Mouse (Mus musculus): ENCODE measurements around the gene Gm853. TPM values are rescaled to one million over a fixed set of nuclear protein-coding genes. Genes with fewer than 3 reads are reported as not detected.

Gm853 gene
- total RNA-seq, 2 experiments from 2014 or later, result not detected

Other genes starting within 250 kb of the Gm853 start
- not detected in 2 replicates for gene Adgrb2, start 237.5 kb downstream of the Gm853 start, total RNA-seq (2015)
- gene Adgrb2, start 237.5 kb downstream of the Gm853 start, total RNA-seq (2017), result 0.41 TPM in 1 of 2 replicates, not detected in the other
- 0.24 and 1.1 TPM in 2 replicates for gene Col16a1, start 174.6 kb downstream of the Gm853 start, total RNA-seq (2015)
- gene Col16a1, start 174.6 kb downstream of the Gm853 start, total RNA-seq (2017), result 0.17 and 0.84 TPM in 2 replicates
- 39.4 and 51.8 TPM in 2 replicates for gene Pef1, start 119.8 kb downstream of the Gm853 start, total RNA-seq (2015)
- 11.8 and 15.5 TPM in 2 replicates for gene Pef1, start 119.8 kb downstream of the Gm853 start, total RNA-seq (2017)
- gene Hcrtr1, start 83.0 kb downstream of the Gm853 start, total RNA-seq (2015), result not detected in 2 replicates
- not detected in 2 replicates for gene Hcrtr1, start 83.0 kb downstream of the Gm853 start, total RNA-seq (2017)
- gene Tinagl1, start 47.3 kb downstream of the Gm853 start, total RNA-seq (2015), result 1.5 and 3.1 TPM in 2 replicates
- 1.6 and 2.3 TPM in 2 replicates for gene Tinagl1, start 47.3 kb downstream of the Gm853 start, total RNA-seq (2017)
- gene Serinc2, start 56.8 kb upstream of the Gm853 start, total RNA-seq (2015), result 0.07 TPM in 1 of 2 replicates, not detected in the other
- not detected in 2 replicates for gene Serinc2, start 56.8 kb upstream of the Gm853 start, total RNA-seq (2017)
- not detected in 2 replicates for gene Fabp3, start 86.2 kb upstream of the Gm853 start, total RNA-seq (2015)
- gene Fabp3, start 86.2 kb upstream of the Gm853 start, total RNA-seq (2017), result not detected in 2 replicates
- gene Gm10570, start 86.3 kb upstream of the Gm853 start, total RNA-seq (2015), result not detected in 2 replicates
- not detected in 2 replicates for gene Gm10570, start 86.3 kb upstream of the Gm853 start, total RNA-seq (2017)
- 16.0 and 21.9 TPM in 2 replicates for gene Zcchc17, start 137.5 kb upstream of the Gm853 start, total RNA-seq (2015)
- gene Zcchc17, start 137.5 kb upstream of the Gm853 start, total RNA-seq (2017), result 81.3 and 132 TPM in 2 replicates
- 65.9 and 66.0 TPM in 2 replicates for gene Snrnp40, start 137.7 kb upstream of the Gm853 start, total RNA-seq (2015)
- 89.7 and 90.8 TPM in 2 replicates for gene Snrnp40, start 137.7 kb upstream of the Gm853 start, total RNA-seq (2017)

Data from megakaryocyte progenitor cell, adult 5-6 weeks (primary cell).